Mouse (Mus musculus) 3134 (cell line): ENCODE results near the gene Atat1.

ENCODE experiments used
- DNase-seq: peaks from one replicate; pipeline ENCODE4 v3.0.0-alpha.2; 2011; ENCODE audit warnings: low spot score; ENCODE audit not compliant: insufficient read length; ENCODE audit errors: extremely low read depth

Gene Atat1

DNA sequence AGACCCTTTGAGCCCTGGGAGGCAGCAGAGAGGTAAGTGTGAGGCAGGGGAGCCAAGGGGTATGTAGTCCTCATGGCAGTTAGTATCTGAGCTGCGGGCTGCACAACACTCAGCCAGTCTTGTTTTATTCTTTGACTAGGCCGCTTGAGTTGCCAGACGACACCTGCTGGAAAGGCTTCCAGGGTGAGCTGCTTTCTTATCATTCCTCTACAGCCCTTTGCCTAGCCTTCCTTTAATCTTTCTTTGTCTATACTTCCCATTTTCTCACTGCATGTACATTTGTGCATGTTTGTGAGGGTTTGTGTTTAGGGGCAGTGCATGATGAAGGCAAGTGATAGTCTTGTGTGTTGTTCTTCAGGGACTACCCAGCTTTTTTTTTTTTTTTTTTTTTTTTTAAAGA, 58.9 kb downstream of the Atat1 start:
- no peak for DNase-seq

DNA sequence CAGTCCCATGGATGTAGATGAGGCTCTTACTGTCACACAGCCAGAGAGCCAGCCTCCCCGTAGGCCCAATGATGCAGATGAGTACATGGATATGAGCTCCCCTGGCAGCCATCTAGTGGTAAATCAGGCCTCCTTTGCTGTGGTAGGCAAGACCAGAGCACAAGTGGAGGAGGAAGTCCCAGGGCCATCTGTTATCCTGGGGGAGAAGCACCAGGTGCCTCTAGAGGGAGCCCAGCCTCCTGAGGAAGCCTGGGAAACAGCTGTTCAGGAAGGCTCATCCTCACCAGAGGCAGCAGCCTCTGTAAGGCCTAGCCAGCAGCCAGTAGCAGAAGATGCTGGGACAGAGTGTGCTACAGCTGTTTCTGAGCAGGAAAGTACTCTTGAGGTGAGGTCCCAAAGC, 61.8 kb downstream of the Atat1 start:
- DNase-seq, result no peak
